Mouse (Mus musculus): ENCODE data around the gene Uvrag.

Gene Uvrag

DNA sequence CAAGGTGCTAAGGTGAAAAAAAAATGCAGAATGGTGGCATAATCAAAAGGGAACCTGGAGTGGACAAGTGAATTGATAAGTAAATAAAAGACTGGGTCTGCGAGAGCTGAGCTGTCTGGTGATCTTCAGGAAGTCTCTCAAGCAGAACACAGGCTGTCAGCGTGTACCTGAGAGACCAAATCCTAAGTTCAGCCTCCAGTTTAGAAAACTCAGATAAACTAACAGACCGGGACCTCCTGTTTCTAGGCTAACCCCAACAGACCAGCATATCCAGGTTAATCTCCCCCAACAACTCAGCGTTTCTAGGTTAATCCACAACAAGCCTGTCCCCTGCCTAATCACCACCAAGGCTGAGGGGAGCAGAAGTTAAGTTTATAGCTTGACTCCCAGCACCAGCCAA is 87.3 kb downstream of the Uvrag start:
- DNase-seq = no peak

DNA sequence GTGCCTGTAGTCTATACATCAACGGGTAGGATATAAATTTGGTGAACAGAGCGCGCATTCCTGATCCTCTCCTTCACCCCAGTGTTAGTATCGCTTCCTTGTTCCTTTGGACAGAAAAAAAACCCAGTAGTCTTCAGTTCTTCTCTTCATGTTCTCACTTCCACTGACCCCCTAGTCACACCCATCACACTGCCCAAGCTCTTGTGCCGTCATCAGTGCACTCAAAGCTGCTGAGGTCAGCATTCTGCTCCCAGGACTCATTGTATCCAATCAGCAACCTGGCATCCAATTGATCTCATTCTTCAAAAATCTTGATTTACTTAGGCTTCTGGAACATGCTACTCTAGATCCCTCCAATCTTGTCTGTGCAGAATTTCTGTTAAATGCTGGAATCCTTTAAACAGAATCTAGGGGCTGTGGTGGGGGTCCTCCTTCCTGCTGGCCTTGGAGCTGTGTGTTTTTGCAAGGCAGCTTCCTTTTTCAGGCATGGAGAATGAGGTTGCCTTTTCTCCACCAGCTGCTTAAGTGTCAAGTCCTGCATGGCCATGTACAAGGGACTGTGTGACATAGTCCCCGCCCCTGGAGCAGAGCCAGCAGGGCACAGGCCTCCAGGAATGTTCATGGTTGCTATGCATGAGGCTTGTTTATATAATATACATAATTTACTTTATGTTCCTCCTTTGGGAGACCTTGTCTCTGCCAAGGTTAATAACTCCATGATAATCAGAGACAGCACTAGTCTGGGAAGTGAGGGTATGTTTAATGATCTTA is 88.3 kb downstream of the Uvrag start:
- DNase-seq = peak; percentile 30

DNA sequence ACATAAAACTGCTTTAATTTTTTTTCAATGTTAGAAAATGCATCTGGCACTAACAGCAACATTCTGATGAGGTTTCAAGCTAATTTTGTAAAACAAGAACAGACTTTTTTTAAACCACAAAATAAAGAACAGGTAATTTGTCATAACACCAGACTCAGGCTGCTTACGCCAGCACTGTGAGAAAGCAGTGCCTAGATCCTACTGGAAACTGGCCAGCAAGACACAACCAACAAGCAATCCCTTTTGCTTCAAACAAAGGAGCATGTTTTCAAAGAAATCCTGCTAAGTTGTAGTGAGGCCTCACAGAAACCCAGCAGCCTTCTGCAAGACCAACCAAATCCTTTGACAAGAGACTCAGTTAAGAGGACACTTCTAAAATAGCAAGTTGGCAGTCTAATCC is 90.1 kb downstream of the Uvrag start:
- no peak for DNase-seq

- DNase-seq = no peak
Measured at GRCm38 (mm10) chr7:99049897-99050296, 91.0 kb downstream of the Uvrag start.

GRCm38 (mm10) chr7:99046545-99047206 is 94.3 kb downstream of the Uvrag start:
- peak; percentile 32 for DNase-seq

- DNase-seq = no peak
Measured at GRCm38 (mm10) chr7:99045525-99045924, 95.4 kb downstream of the Uvrag start.

DNA sequence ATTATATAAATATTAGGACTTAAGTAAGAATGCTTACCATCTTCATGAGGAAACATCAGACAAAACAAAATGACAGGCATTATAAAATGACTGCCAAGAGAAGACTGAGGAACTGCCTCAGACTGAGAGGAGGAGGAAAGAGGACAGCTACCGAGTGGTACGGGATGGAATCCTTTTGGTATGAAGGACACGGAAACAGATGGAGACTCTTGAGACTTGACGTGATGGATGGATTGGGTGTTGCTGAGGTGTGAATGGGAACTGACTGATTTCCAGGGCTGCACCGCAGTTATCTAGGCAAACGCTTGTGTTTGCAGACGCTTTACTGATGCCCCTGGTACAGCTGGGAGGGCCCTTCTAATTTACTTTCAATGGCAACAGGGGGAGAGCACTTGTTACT is 97.0 kb downstream of the Uvrag start:
- peak; percentile 58 for DNase-seq

GRCm38 (mm10) chr7:99043322-99043721 is 97.6 kb downstream of the Uvrag start:
- DNase-seq = no peak

DNA sequence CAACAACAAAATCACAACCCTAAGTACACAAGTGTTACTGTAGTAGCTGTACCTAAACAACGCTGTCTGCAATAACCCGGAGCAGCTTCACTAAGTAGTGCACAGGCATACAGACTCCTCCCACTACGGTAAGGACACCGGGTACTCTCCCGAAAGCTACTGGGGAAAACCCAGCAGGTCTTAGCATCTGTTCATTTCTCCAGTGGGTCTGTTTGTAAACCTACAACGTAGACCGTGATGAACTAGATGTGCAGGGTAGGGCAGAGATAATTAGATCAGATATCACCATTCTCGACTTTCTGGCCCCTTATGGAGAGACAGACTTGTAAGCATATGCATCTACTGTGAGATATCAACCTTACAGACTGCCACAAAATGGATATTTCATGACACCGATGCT is 99.1 kb downstream of the Uvrag start:
- no peak for DNase-seq

DNA sequence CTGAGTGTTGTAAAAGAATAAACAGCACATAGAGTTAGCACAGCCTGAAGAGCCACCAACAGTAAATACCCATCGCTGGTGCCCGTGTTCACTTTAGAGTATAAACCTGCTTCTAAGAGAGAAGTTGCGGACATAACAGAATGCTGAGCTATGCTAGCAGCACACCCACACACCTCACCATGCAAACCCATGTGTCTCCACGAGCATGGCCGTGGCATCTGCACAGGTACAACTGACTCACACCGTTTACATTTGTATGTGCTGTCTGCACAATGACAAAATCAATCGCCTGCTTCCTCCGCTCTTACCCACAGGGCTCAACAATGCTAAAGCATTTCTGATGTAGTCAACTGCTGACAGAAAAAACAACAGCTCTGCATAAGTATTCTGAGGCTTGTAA is 101.0 kb downstream of the Uvrag start:
- no peak for DNase-seq

GRCm38 (mm10) chr7:99036284-99036683 is 104.7 kb downstream of the Uvrag start:
- DNase-seq = no peak

- DNase-seq = peak; percentile 66
Measured at GRCm38 (mm10) chr7:99034909-99035308, 106.0 kb downstream of the Uvrag start.

- no peak for DNase-seq
Measured at GRCm38 (mm10) chr7:99033838-99034237, 107.1 kb downstream of the Uvrag start.

GRCm38 (mm10) chr7:99033314-99033713 is 107.6 kb downstream of the Uvrag start:
- DNase-seq = no peak

GRCm38 (mm10) chr7:99032051-99032450 is 108.9 kb downstream of the Uvrag start:
- DNase-seq = no peak

DNA sequence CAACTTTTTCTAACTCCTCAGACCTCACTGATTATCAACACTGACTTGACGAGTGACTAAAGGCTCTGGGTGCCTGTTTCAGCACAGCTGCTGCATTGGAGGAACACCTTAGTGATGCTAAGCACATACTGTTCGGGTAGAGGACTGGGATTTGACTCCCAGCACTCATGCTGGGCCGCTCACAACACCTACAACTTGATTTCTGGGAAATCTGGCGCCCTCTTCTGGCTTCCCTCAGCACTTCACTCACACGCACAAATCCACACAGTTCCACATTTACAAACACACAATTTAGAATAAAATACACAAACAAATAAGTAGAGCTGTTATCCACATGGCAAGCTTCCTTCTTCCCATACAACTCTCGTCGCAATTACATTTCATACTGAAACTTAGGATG is 112.8 kb downstream of the Uvrag start:
- DNase-seq = no peak

GRCm38 (mm10) chr7:99027185-99027584 is 113.8 kb downstream of the Uvrag start:
- DNase-seq = no peak

GRCm38 (mm10) chr7:99025989-99026388 is 115.0 kb downstream of the Uvrag start:
- DNase-seq = no peak

DNA sequence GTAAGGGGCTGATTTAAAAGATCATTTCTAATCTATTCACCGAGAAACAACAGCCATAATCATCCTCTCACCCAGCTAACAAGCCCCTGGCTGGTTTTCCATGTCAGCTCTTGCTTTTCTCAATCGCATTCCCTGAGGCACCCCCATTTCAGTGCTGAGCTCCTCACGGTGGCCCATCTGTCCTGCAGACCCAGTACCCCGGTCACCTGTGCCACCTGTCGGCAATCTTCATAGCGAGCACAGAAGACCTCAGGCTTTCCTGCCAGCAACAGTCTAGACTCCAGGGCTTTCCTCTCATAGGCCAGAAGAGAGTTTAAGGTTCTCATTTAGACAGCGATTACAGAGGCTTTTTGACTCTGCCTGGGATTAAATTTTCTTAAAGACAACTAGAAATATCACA is 115.7 kb downstream of the Uvrag start:
- DNase-seq = no peak

GRCm38 (mm10) chr7:99024791-99025190 is 116.2 kb downstream of the Uvrag start:
- DNase-seq = peak; percentile 25

DNA sequence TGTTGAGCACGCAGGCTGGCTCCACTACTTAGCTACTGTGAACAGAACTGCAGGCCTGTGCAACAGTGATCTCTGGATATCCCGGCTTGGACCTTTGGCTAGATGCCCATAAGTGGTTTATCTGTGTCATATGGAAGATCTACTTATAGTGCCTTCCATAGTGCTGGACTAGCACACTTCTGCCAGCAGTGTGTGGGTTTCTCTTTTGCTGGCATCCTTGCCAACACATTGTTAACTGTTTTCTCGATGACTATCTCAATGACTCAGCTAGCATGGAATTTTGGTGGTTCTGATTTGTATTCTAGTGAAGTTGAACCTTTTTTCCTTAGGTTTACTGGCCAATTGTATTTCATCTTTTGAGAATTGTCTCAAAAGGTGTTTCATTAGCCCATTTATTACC is 117.0 kb downstream of the Uvrag start:
- no peak for DNase-seq

DNA sequence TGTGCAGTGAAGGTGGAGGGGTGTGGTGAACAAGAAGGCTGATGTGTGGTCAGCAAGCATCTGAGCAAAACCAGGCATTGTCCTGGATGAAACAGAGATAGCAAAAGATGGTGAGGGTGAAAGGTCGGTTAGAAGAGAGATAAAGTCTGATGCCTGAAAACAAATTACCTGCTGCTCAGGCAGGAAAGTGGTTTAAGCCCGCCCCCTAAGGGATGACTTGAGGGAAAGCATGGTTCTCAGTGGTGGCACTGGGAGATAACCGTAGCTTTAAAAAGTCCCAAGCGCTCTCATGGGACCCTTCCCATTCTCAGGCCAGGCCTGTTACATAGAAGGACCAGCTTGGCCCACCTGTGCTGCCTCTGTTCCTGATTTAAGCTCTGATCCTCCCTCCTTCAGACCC is 119.7 kb downstream of the Uvrag start:
- DNase-seq = no peak

- peak; percentile 68 for DNase-seq
Measured at GRCm38 (mm10) chr7:99020353-99020752, 120.6 kb downstream of the Uvrag start.

- DNase-seq = no peak
Measured at GRCm38 (mm10) chr7:99017224-99017844, 123.6 kb downstream of the Uvrag start.

All from lung, postnatal 10 days (tissue).